Mouse (Mus musculus) heart, postnatal 0 days (tissue): ENCODE data around the gene 2610318N02Rik. TPM values are rescaled to one million over a fixed set of nuclear protein-coding genes. Genes with fewer than 3 reads are reported as not detected.

Experiments
- ATAC-seq: fragments of 200-750 bp; cut with Nextera tagmentation; 2 replicates; pipeline ENCODE4 v1.8.0; 2017; ENCODE audit warnings: low read depth, moderate number of reproducible peaks, moderate library complexity; ENCODE audit not compliant: insufficient read depth
- DNase-seq: peaks from one replicate; pipeline ENCODE4 v3.0.0-alpha.2; 2016; ENCODE audit warnings: low spot score
- H3K27ac ChIP-seq: fragments of 300-500 bp; sonication (generic); 2 replicates; pipeline ENCODE4 v1.5.1; 2014; ENCODE audit warnings: low read depth, mild to moderate bottlenecking
- H3K27me3 ChIP-seq: fragments of 300-500 bp; sonication (generic); 2 replicates; pipeline ENCODE4 v1.6.1; 2014; ENCODE audit warnings: low read length, mixed read lengths; ENCODE audit not compliant: control insufficient read depth, insufficient read depth
- H3K36me3 ChIP-seq: fragments of 300-500 bp; sonication (generic); replicated peaks from 2 replicates; pipeline ENCODE4 v1.6.1; 2014; ENCODE audit warnings: low read length, mixed read lengths; ENCODE audit not compliant: control insufficient read depth, insufficient read depth
- H3K4me1 ChIP-seq: fragments of 300-500 bp; sonication (generic); 2 replicates; pipeline ENCODE4 v1.6.1; 2014; ENCODE audit warnings: antibody characterized with exemption; ENCODE audit not compliant: control insufficient read depth, insufficient read depth
- H3K4me2 ChIP-seq: fragments of 300-500 bp; sonication (generic); 2 replicates; pipeline ENCODE4 v1.6.1; 2014; ENCODE audit warnings: low read depth, mild to moderate bottlenecking, low read length, moderate library complexity
- H3K4me3 ChIP-seq: fragments of 300-500 bp; sonication (generic); 2 replicates; pipeline ENCODE4 v1.5.1; 2014; ENCODE audit warnings: low read depth, low read length
- H3K9ac ChIP-seq: fragments of 300-500 bp; sonication (generic); replicated peaks from 2 replicates; pipeline ENCODE4 v1.6.1; 2014; ENCODE audit warnings: low read depth, low read length, mixed read lengths
- H3K9me3 ChIP-seq: fragments of 300-500 bp; sonication (generic); replicated peaks from 2 replicates; pipeline ENCODE4 v1.6.1; 2016; ENCODE audit warnings: low read length; ENCODE audit not compliant: control insufficient read depth
- CTCF ChIP-seq: IDR thresholded peaks from 2 replicates; pipeline ENCODE4 v1.5.1; 2016; ENCODE audit warnings: antibody characterized with exemption, control low read depth, low read depth
- EP300 ChIP-seq: IDR thresholded peaks from 2 replicates; pipeline ENCODE4 v1.6.1; 2016; ENCODE audit warnings: antibody characterized with exemption, low read depth
- WGBS: fragments of 180-500 bp; shearing (Covaris S2); extraction: QIAGEN DNeasy Blood & Tissue Kit; methylation state at CpG from one replicate; pipeline ENCODE4 v1.1.7; 2014; 5-methylcytosine and 5-hydroxymethylcytosine counted together
- polyA plus RNA-seq: library from polyadenylated mRNA; unstranded; fragments of >200 nt; fragmentation: Nextera tagmentation; extraction: Ambion mirVana; gene quantifications from 2 replicates; pipeline ENCODE4 v1.2.1, GENCODE M21; 2015
- total RNA-seq: library from RNA; depleted of rRNA; stranded (reverse); fragments of >200 nt; gene quantifications from 2 replicates; pipeline ENCODE4 v1.2.3, GENCODE M21; 2014; ENCODE audit warnings: low replicate concordance

Gene 2610318N02Rik
- total and polyA plus RNA-seq, 2 experiments from 2014 or later = 2.7 to 5.1 TPM

GRCm38 (mm10) chr16:17150520-17151258 lies 25.7 kb upstream of the 2610318N02Rik start:
- H3K4me1 ChIP-seq = peaks cover 14% of the 10 kb centered on the region
- ATAC-seq = no peak
- H3K27me3 ChIP-seq = no peaks in the 10 kb centered on the region

DNA sequence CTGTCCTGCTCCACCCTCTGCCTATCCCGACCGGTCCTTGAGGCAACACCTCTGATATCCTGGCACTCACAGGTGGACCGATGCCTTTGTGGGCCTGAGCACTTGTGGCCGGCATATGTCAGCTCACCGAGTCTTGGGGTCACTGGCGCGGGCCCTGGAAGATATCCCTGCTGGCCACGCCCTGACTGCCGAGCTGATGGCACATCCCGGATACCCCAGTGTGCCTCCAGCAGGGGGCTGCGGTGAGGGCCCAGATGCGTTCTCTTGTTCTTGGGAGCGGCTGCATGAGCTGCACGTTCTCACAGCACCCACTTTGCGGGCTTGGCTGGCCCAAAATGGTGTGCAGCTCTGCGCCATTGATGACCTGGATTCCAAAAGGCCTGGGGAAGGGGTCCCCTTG lies 23.1 kb upstream of the 2610318N02Rik start:
- Histone ChIP-seq H3K27ac (no peak overlapping the region), H3K4me3 (peak overlapping the region; percentile 58; the same call in 1 of the 2 replicates)

More at GRCm38 (mm10) chr16:17150520-17151258, 25.7 kb upstream of the 2610318N02Rik start:
- no peak for DNase-seq
- Histone ChIP-seq H3K4me2 (no peak overlapping the region), H3K36me3 (peaks cover 29% of the 10 kb centered on the region), H3K9ac (no peak overlapping the region), H3K9me3 (no peaks in the 10 kb centered on the region), H3K27ac (no peak overlapping the region), H3K4me3 (no peak overlapping the region)
- TF ChIP-seq EP300 (no peak), CTCF (no peak)
- WGBS = 79% methylated on average over 7 of the region's 7 CpGs

DNA sequence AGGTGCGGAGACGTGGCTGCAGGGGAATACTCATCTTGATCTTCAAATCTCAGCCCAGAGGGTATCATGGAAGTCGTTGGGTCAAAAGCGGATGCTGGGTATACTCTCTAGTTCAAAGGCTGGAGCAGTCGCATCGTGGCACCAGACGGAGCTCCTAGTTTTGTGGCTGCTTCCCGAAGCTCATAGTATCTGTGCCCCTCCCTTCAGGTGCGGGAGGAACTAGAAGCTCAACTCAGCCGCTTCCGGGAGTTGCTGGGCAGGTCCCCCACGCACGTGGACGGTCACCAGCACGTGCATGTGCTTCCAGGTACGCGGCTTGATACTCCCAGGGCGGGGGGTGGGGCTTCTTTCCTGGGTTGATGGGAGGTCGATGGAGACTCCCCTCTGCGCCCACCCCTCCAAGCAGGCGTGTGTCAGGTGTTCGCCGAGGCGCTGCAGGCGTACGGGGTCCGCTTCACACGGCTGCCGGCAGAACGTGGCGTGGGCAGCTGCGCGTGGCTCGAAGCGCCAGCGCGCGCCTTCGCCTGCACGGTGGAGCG lies 22.5 kb upstream of the 2610318N02Rik start:
- H3K27ac ChIP-seq = no peak overlapping the region
- no peaks in the 10 kb centered on the region for H3K9me3 ChIP-seq
- peaks cover 14% of the 10 kb centered on the region for H3K4me1 ChIP-seq
- DNase-seq (no peak), ATAC-seq (no peak)
- TF ChIP-seq EP300 (no peak), CTCF (no peak)
- 0 out of 2 replicates have a peak overlapping the region, but pooled peaks have one; percentile 19 for H3K9ac ChIP-seq
- H3K27me3 ChIP-seq = no peaks in the 10 kb centered on the region
- H3K36me3 ChIP-seq = peaks cover 9% of the 10 kb centered on the region; the same call in 1 of the 2 replicates
- under 1% methylated on average over 41 of the region's 41 CpGs for WGBS
- H3K4me2 ChIP-seq = peak overlapping the region; percentile 95
- peak overlapping the region; percentile 58 for H3K4me3 ChIP-seq

More for the DNA sequence above, 23.1 kb upstream of the 2610318N02Rik start:
- Histone ChIP-seq H3K9me3 (no peaks in the 10 kb centered on the region), H3K27me3 (no peaks in the 10 kb centered on the region), H3K4me2 (peak overlapping the region; percentile 95), H3K4me1 (peaks cover 14% of the 10 kb centered on the region), H3K36me3 (peaks cover 15% of the 10 kb centered on the region), H3K9ac (no peak overlapping the region)
- TF ChIP-seq CTCF = peak; percentile 8; the same call in 1 of the 2 replicates
- TF ChIP-seq EP300 = no peak
- 16% methylated on average over 16 of the region's 16 CpGs for WGBS
- DNase-seq = no peak
- no peak; the same call in 1 of the 2 replicates for ATAC-seq

DNA sequence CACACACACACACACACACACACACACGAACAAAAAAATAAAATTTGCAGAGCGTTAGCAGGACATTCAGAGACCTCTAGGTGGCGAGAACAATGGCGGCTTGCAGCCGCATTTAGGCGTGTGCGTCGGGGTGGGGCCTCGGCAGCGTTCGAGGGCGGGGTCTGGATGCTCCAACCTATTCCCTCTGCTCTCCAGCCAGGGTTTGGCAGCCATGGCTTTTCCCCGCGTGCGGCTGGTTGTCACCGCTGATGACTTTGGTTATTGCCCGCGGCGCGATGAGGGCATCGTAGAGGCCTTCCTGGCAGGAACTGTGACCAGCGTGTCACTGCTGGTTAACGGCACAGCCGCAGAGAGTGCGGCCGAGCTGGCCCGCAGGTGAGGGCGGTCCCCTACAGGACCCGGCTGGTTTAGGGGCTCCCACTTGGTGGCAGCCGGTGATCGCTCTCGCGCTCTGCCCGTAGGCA lies 21.8 kb upstream of the 2610318N02Rik start, which contains the start of gene Ccdc116:
Gene Ccdc116 (minus strand): TSS at position 458 of the 464 bp plus-strand sequence.
- TF ChIP-seq CTCF (peak; percentile 62), EP300 (no peak)
- 0 out of 2 replicates have a peak, but pooled peaks cover 5% of the 10 kb centered on the region for H3K36me3 ChIP-seq
- H3K9me3 ChIP-seq = no peaks in the 10 kb centered on the region
- H3K4me3 ChIP-seq = peak within 1 kb of the TSS; percentile 58
- under 1% methylated on average over 34 of the region's 34 CpGs for WGBS
- ATAC-seq (peak; percentile 88), DNase-seq (peak; percentile 86)
- H3K4me1 ChIP-seq = peaks cover 14% of the 10 kb centered on the region
- H3K4me2 ChIP-seq = peak within 1 kb of the TSS; percentile 95
- no peaks in the 10 kb centered on the region for H3K27me3 ChIP-seq
- H3K9ac ChIP-seq = 0 out of 2 replicates have a peak within 1 kb of the TSS, but pooled peaks have one; percentile 19
- H3K27ac ChIP-seq = no peak within 1 kb of the TSS

GRCm38 (mm10) chr16:17144339-17144738 lies 19.4 kb upstream of the 2610318N02Rik start, which contains the start of gene Ydjc:
Gene Ydjc (plus strand): TSS chr16:17144621.
- WGBS = 22% methylated on average over 7 of the region's 7 CpGs
- Histone ChIP-seq H3K9ac (no peak within 1 kb of the TSS), H3K4me2 (no peak within 1 kb of the TSS), H3K27me3 (no peaks in the 10 kb centered on the region), H3K27ac (no peak within 1 kb of the TSS), H3K9me3 (no peaks in the 10 kb centered on the region), H3K4me1 (peaks cover 14% of the 10 kb centered on the region), H3K36me3 (no peaks in the 10 kb centered on the region), H3K4me3 (no peak within 1 kb of the TSS)
- no peak for DNase-seq
- no peak for TF ChIP-seq EP300
- TF ChIP-seq CTCF = no peak
- no peak for ATAC-seq
